ENCODE assay signal across 17 mouse cellular contexts in genomic region chr1:118564561-118564960, GRCm38 (mm10).
DNase-seq lines count a peak whose midpoint lies in the region; ATAC-seq and TF ChIP-seq lines count a peak whose summit lies in the region.
"Had no signal": no experiment of that assay in that cellular context is flagged by ENCODE, and none has a peak within 500 bp of the region (broad histone marks: within the 10 kb centered on the region; RNA-seq: fewer than 3 reads in every experiment).

No protein-coding gene starts in this region.

- no peak for ATAC-seq in hindbrain, embryonic 11.5 days (ENCODE audit: low FRiP score)
- ATAC-seq in hindbrain, embryonic 12.5 days (ENCODE audit: low FRiP score), result no peak
- no peak for ATAC-seq in lung, postnatal 0 days
- no peak for ATAC-seq in Patski
- no peak for ATAC-seq in stomach, postnatal 0 days (ENCODE audit: low FRiP score, low TSS enrichment)
- ATAC-seq: forebrain, embryonic 15.5 days; midbrain, embryonic 15.5 days had no signal

- H3K4me2 ChIP-seq in hindbrain, embryonic 11.5 days (replicated peaks; ENCODE audit: low read depth, low read length), result no peak overlapping the region
- H3K4me2 ChIP-seq in hindbrain, embryonic 12.5 days (replicated peaks), result no peak overlapping the region
- H3K4me2 ChIP-seq in lung, postnatal 0 days (replicated peaks; ENCODE audit: low read depth, low read length), result no peak overlapping the region
- H3K4me2 ChIP-seq in stomach, postnatal 0 days (replicated peaks; ENCODE audit: low read depth), result no peak overlapping the region
- H3K4me2 ChIP-seq: forebrain, embryonic 15.5 days; hindbrain, embryonic 15.5 days; limb, embryonic 12.5 days; midbrain, embryonic 15.5 days; neural tube, embryonic 13.5 days had no signal

- no peak overlapping the region for H3K4me3 ChIP-seq in hindbrain, embryonic 11.5 days (ENCODE audit: low read depth, low read length)
- no peak overlapping the region for H3K4me3 ChIP-seq in hindbrain, embryonic 12.5 days
- no peak overlapping the region for H3K4me3 ChIP-seq in lung, postnatal 0 days (ENCODE audit: low read depth, low read length)
- H3K4me3 ChIP-seq in stomach, postnatal 0 days (ENCODE audit: low read depth, low read length), result no peak overlapping the region
- H3K4me3 ChIP-seq: forebrain, embryonic 15.5 days; hindbrain, embryonic 15.5 days; limb, embryonic 12.5 days; midbrain, embryonic 15.5 days; neural tube, embryonic 13.5 days had no signal

- no peaks in the 10 kb centered on the region for H3K27me3 ChIP-seq in hindbrain, embryonic 11.5 days (ENCODE audit: control insufficient read depth, insufficient read depth, low read length)
- no peaks in the 10 kb centered on the region for H3K27me3 ChIP-seq in hindbrain, embryonic 12.5 days
- no peaks in the 10 kb centered on the region for H3K27me3 ChIP-seq in lung, postnatal 0 days (replicated peaks; ENCODE audit: insufficient read depth, low read length)
- no peaks in the 10 kb centered on the region for H3K27me3 ChIP-seq in Patski
- H3K27me3 ChIP-seq in stomach, postnatal 0 days (ENCODE audit: control insufficient read depth, insufficient read depth, low read length), result no peaks in the 10 kb centered on the region
- H3K27me3 ChIP-seq: forebrain, embryonic 15.5 days; hindbrain, embryonic 15.5 days; limb, embryonic 12.5 days; midbrain, embryonic 15.5 days; neural tube, embryonic 13.5 days had no signal

- in situ Hi-C loops in Patski (cut with MboI; ENCODE audit: low pct_unique_long_range_greater_than_20kb), result loop anchor here (5.0 to 10.0 kb wide), 2 partner anchors 193 to 510 kb away; no protein-coding TSS in a partner anchor

- H3K36me3 ChIP-seq in hindbrain, embryonic 11.5 days (ENCODE audit: control insufficient read depth, insufficient read depth, low read length), result peaks cover 21% of the 10 kb centered on the region
- H3K36me3 ChIP-seq in hindbrain, embryonic 12.5 days, result peaks cover 87% of the 10 kb centered on the region
- peaks cover 34% of the 10 kb centered on the region; the same call in 1 of the 2 replicates for H3K36me3 ChIP-seq in lung, postnatal 0 days (ENCODE audit: insufficient read depth, low read length)
- peaks cover 24% of the 10 kb centered on the region for H3K36me3 ChIP-seq in stomach, postnatal 0 days (ENCODE audit: control insufficient read depth, insufficient read depth, low read length)

- peak; percentile 12 for DNase-seq in hindbrain, embryonic 11.5 days (ENCODE audit: low spot score)
- peak; percentile 33 for DNase-seq in lung, postnatal 0 days (ENCODE audit: low spot score)
- no peak for DNase-seq in lung, postnatal 14 days
- DNase-seq in Patski (ENCODE audit: low read depth, low spot score), result no peak
- DNase-seq in stomach, postnatal 0 days (ENCODE audit: low spot score), result no peak
- no peak for DNase-seq in c-Kit-positive CD71-positive TER-119-positive erythroid progenitor cells, embryonic 14.5 days (ENCODE audit: low spot score)
- no peak for DNase-seq in testis, postnatal 10 days (ENCODE audit: low spot score)
- DNase-seq: cerebellum, postnatal 10 days; gastrocnemius, postnatal 25 days; kidney, postnatal 10 days; thymus, postnatal 14 days had no signal

- no peaks in the 10 kb centered on the region for H3K9me3 ChIP-seq in hindbrain, embryonic 11.5 days (ENCODE audit: control insufficient read depth, low read length)
- no peaks in the 10 kb centered on the region for H3K9me3 ChIP-seq in hindbrain, embryonic 12.5 days (replicated peaks)
- H3K9me3 ChIP-seq in lung, postnatal 0 days (ENCODE audit: low read length), result no peaks in the 10 kb centered on the region
- no peaks in the 10 kb centered on the region for H3K9me3 ChIP-seq in stomach, postnatal 0 days (ENCODE audit: control insufficient read depth, low read length)
- H3K9me3 ChIP-seq: forebrain, embryonic 15.5 days; hindbrain, embryonic 15.5 days; limb, embryonic 12.5 days; midbrain, embryonic 15.5 days; neural tube, embryonic 13.5 days had no signal

- CTCF ChIA-PET in Patski (lab: Charles Lee), result interaction anchor here (0.9 to 2.7 kb wide), 8 partner anchors 19 to 196 kb away, joined by 3 to 7 read pairs (median 3); partner anchors contain the start of gene Tfcp2l1

- no peak overlapping the region for H3K9ac ChIP-seq in hindbrain, embryonic 11.5 days (ENCODE audit: low read depth, low read length)
- no peak overlapping the region for H3K9ac ChIP-seq in hindbrain, embryonic 12.5 days
- no peak overlapping the region for H3K9ac ChIP-seq in lung, postnatal 0 days (replicated peaks; ENCODE audit: low read depth)
- H3K9ac ChIP-seq in stomach, postnatal 0 days (ENCODE audit: low read length), result no peak overlapping the region
- H3K9ac ChIP-seq: forebrain, embryonic 15.5 days; hindbrain, embryonic 15.5 days; limb, embryonic 12.5 days; midbrain, embryonic 15.5 days; neural tube, embryonic 13.5 days had no signal

- H3K4me1 ChIP-seq in hindbrain, embryonic 11.5 days (replicated peaks; ENCODE audit: control insufficient read depth, insufficient read depth, low read length), result no peaks in the 10 kb centered on the region
- H3K4me1 ChIP-seq in hindbrain, embryonic 12.5 days, result no peaks in the 10 kb centered on the region
- no peaks in the 10 kb centered on the region for H3K4me1 ChIP-seq in lung, postnatal 0 days (ENCODE audit: insufficient read depth, low read depth, low read length)
- H3K4me1 ChIP-seq in stomach, postnatal 0 days (replicated peaks; ENCODE audit: control insufficient read depth, insufficient read depth), result no peaks in the 10 kb centered on the region
- H3K4me1 ChIP-seq: forebrain, embryonic 15.5 days; hindbrain, embryonic 15.5 days; limb, embryonic 12.5 days; midbrain, embryonic 15.5 days; neural tube, embryonic 13.5 days had no signal

- peak; percentile 60 for TF ChIP-seq CTCF in lung, postnatal 0 days (IDR thresholded peaks at IDR 0.05)
- peak; percentile 74 for TF ChIP-seq CTCF in Patski (IDR thresholded peaks at IDR 0.05)
- TF ChIP-seq CTCF in stomach, postnatal 0 days (IDR thresholded peaks at IDR 0.05; ENCODE audit: low read depth), result peak; percentile 62

- H3K27ac ChIP-seq in hindbrain, embryonic 11.5 days (ENCODE audit: low read depth, low read length), result no peak overlapping the region
- no peak overlapping the region for H3K27ac ChIP-seq in hindbrain, embryonic 12.5 days
- no peak overlapping the region for H3K27ac ChIP-seq in lung, postnatal 0 days (ENCODE audit: low read length)
- H3K27ac ChIP-seq in stomach, postnatal 0 days (replicated peaks), result no peak overlapping the region
- H3K27ac ChIP-seq: forebrain, embryonic 15.5 days; hindbrain, embryonic 15.5 days; limb, embryonic 12.5 days; midbrain, embryonic 15.5 days; neural tube, embryonic 13.5 days had no signal

- POLR2A ChIA-PET in Patski (lab: Charles Lee), result no interaction called here

- TF ChIP-seq EP300 in lung, postnatal 0 days (IDR thresholded peaks at IDR 0.05), result no peak
- no peak for TF ChIP-seq EP300 in stomach, postnatal 0 days (optimal IDR thresholded peaks at IDR 0.05)

Comparison
In these comparisons a context has a peak if more than half of its experiments do, and no peak if none do; other contexts are left out.
1. DNase-seq: peak in hindbrain, embryonic 11.5 days (single experiment) and lung, postnatal 0 days (single experiment); none in lung, postnatal 14 days (single experiment), Patski (single experiment), stomach, postnatal 0 days (single experiment), c-Kit-positive CD71-positive TER-119-positive erythroid progenitor cells, embryonic 14.5 days (single experiment) and testis, postnatal 10 days (single experiment).
2. Peak in every context shown above with its lines, with median percentiles within 50 percentile points of each other: CTCF ChIP-seq.